Mouse (Mus musculus): ENCODE measurements around the gene Stx19. TPM values are rescaled to one million over a fixed set of nuclear protein-coding genes. Genes with fewer than 3 reads are reported as not detected.

Gene Stx19
- polyA plus RNA-seq, 1 experiment, result not detected

GRCm38 (mm10) chr16:62804621-62805020 lies 9.9 kb upstream of the Stx19 start:
- H3K27ac ChIP-seq (ENCODE audit: insufficient read depth, low read depth, low read length), result no peak overlapping the region
- H3K4me1 ChIP-seq (ENCODE audit: control insufficient read depth, insufficient read depth, low read length), result peaks cover 9% of the 10 kb centered on the region
- no peak overlapping the region for H3K4me3 ChIP-seq (ENCODE audit: insufficient read depth, low read length)
- TF ChIP-seq POLR2A (IDR thresholded peaks at IDR 0.05; ENCODE audit: borderline replicate concordance, low read depth, low read length) (no peak), CTCF (IDR thresholded peaks at IDR 0.05; ENCODE audit: low read depth, low read length) (no peak)

GRCm38 (mm10) chr16:62807249-62807979 lies 7.1 kb upstream of the Stx19 start:
- no peak overlapping the region for H3K4me3 ChIP-seq (ENCODE audit: insufficient read depth, low read length)

GRCm38 (mm10) chr16:62810855-62811254 lies 3.6 kb upstream of the Stx19 start:
- H3K4me3 ChIP-seq (ENCODE audit: insufficient read depth, low read length), result no peak overlapping the region
- no peak overlapping the region for H3K27ac ChIP-seq (ENCODE audit: insufficient read depth, low read depth, low read length)
- no peak for TF ChIP-seq POLR2A (IDR thresholded peaks at IDR 0.05; ENCODE audit: borderline replicate concordance, low read depth, low read length)
- TF ChIP-seq CTCF (IDR thresholded peaks at IDR 0.05; ENCODE audit: low read depth, low read length), result no peak
- peaks cover 4% of the 10 kb centered on the region for H3K4me1 ChIP-seq (ENCODE audit: control insufficient read depth, insufficient read depth, low read length)

More at GRCm38 (mm10) chr16:62807249-62807979, 7.1 kb upstream of the Stx19 start:
- peaks cover 9% of the 10 kb centered on the region for H3K4me1 ChIP-seq (ENCODE audit: control insufficient read depth, insufficient read depth, low read length)
- H3K27ac ChIP-seq (ENCODE audit: insufficient read depth, low read depth, low read length), result no peak overlapping the region
- TF ChIP-seq POLR2A (IDR thresholded peaks at IDR 0.05; ENCODE audit: borderline replicate concordance, low read depth, low read length), result no peak
- no peak for TF ChIP-seq CTCF (IDR thresholded peaks at IDR 0.05; ENCODE audit: low read depth, low read length)

GRCm38 (mm10) chr16:62813790-62814189 lies 686 bp upstream of the Stx19 start:
- H3K4me1 ChIP-seq (ENCODE audit: control insufficient read depth, insufficient read depth, low read length), result no peaks in the 10 kb centered on the region
- no peak for TF ChIP-seq CTCF (IDR thresholded peaks at IDR 0.05; ENCODE audit: low read depth, low read length)
- no peak overlapping the region for H3K4me3 ChIP-seq (ENCODE audit: insufficient read depth, low read length)
- H3K27ac ChIP-seq (ENCODE audit: insufficient read depth, low read depth, low read length), result no peak overlapping the region

- Histone ChIP-seq H3K27ac (ENCODE audit: insufficient read depth, low read depth, low read length) (no peak overlapping the region), H3K4me3 (ENCODE audit: insufficient read depth, low read length) (no peak overlapping the region), H3K4me1 (ENCODE audit: control insufficient read depth, insufficient read depth, low read length) (peaks cover 5% of the 10 kb centered on the region)
- TF ChIP-seq POLR2A (IDR thresholded peaks at IDR 0.05; ENCODE audit: borderline replicate concordance, low read depth, low read length) (no peak), CTCF (IDR thresholded peaks at IDR 0.05; ENCODE audit: low read depth, low read length) (no peak)
Observed at GRCm38 (mm10) chr16:62822472-62822871, 8.0 kb downstream of the Stx19 start.

GRCm38 (mm10) chr16:62826156-62827001 lies 11.9 kb downstream of the Stx19 start:
- peak; percentile 37 for TF ChIP-seq CTCF (IDR thresholded peaks at IDR 0.05; ENCODE audit: low read depth, low read length)
- no peak for TF ChIP-seq POLR2A (IDR thresholded peaks at IDR 0.05; ENCODE audit: borderline replicate concordance, low read depth, low read length)
- H3K4me3 ChIP-seq (ENCODE audit: insufficient read depth, low read length), result no peak overlapping the region
- H3K27ac ChIP-seq (ENCODE audit: insufficient read depth, low read depth, low read length), result no peak overlapping the region
- H3K4me1 ChIP-seq (ENCODE audit: control insufficient read depth, insufficient read depth, low read length), result peaks cover 5% of the 10 kb centered on the region

GRCm38 (mm10) chr16:62832027-62832426 lies 17.6 kb downstream of the Stx19 start:
- H3K4me1 ChIP-seq (ENCODE audit: control insufficient read depth, insufficient read depth, low read length), result no peaks in the 10 kb centered on the region
- no peak overlapping the region for H3K27ac ChIP-seq (ENCODE audit: insufficient read depth, low read depth, low read length)
- H3K4me3 ChIP-seq (ENCODE audit: insufficient read depth, low read length), result no peak overlapping the region
- TF ChIP-seq POLR2A (IDR thresholded peaks at IDR 0.05; ENCODE audit: borderline replicate concordance, low read depth, low read length) (no peak), CTCF (IDR thresholded peaks at IDR 0.05; ENCODE audit: low read depth, low read length) (no peak)

GRCm38 (mm10) chr16:62832481-62832880 lies 18.0 kb downstream of the Stx19 start:
- Histone ChIP-seq H3K27ac (ENCODE audit: insufficient read depth, low read depth, low read length) (no peak overlapping the region), H3K4me1 (ENCODE audit: control insufficient read depth, insufficient read depth, low read length) (no peaks in the 10 kb centered on the region), H3K4me3 (ENCODE audit: insufficient read depth, low read length) (no peak overlapping the region)
- peak; percentile 60 for TF ChIP-seq CTCF (IDR thresholded peaks at IDR 0.05; ENCODE audit: low read depth, low read length)
- TF ChIP-seq POLR2A (IDR thresholded peaks at IDR 0.05; ENCODE audit: borderline replicate concordance, low read depth, low read length), result no peak

GRCm38 (mm10) chr16:62834016-62834735 lies 19.7 kb downstream of the Stx19 start:
- H3K27ac ChIP-seq (ENCODE audit: insufficient read depth, low read depth, low read length), result no peak overlapping the region

More at GRCm38 (mm10) chr16:62834016-62834735, 19.7 kb downstream of the Stx19 start:
- Histone ChIP-seq H3K4me3 (ENCODE audit: insufficient read depth, low read length) (no peak overlapping the region), H3K4me1 (ENCODE audit: control insufficient read depth, insufficient read depth, low read length) (no peaks in the 10 kb centered on the region)
- TF ChIP-seq POLR2A (IDR thresholded peaks at IDR 0.05; ENCODE audit: borderline replicate concordance, low read depth, low read length) (no peak), CTCF (IDR thresholded peaks at IDR 0.05; ENCODE audit: low read depth, low read length) (no peak)

All from bone marrow macrophage, adult 2 months (primary cell).